Mouse (Mus musculus): ENCODE results near the gene Frat1. TPM values are rescaled to one million over a fixed set of nuclear protein-coding genes. Genes with fewer than 3 reads are reported as not detected.

Frat1 gene
- polyA plus RNA-seq, 1 experiment, result 7.6 TPM

DNA sequence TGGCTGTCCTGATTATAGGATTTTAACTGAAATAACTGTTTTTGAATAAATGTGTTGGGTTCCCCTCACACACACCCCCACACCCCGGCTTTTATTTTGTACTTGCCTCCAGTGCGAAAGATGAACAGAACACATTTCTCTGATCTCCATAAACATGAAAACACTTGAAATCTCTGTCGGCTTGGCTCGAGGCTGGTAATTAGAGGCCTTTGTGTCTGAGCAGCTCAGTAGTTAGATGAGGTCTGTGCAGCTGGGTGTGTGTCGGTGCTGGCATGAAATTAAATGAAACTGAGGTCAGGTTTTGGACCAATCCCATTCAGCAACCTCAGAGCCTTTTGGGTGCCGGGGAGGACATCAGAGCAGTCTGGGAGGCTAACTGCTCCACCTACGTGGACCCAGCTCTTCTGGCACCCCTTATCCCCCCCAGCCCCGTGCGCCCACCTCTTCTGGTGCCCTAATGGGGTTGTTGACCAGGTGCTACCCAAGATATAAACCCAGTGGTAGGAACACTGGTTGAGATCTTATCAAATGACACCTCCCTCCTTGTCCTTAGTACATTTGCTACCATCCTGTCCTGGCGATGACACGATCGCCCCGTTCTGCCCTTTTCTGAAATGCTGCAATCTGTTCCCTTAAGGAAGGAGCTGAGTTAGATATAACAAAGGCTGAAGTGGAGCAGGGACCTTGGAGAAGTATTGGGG, 2.9 kb downstream of the Frat1 start:
- no peaks in the 10 kb centered on the region for H3K36me3 ChIP-seq (ENCODE audit: control insufficient read depth, insufficient read depth, low read length)
- 80% methylated on average over 13 of the region's 13 CpGs for WGBS
- peaks cover 9% of the 10 kb centered on the region for H3K4me1 ChIP-seq (ENCODE audit: control insufficient read depth, insufficient read depth, insufficient read length)
- DNase-seq (ENCODE audit: low read depth in 1 of 2, low spot score in 2 of 2), result no peak
- no peak overlapping the region for H3K4me3 ChIP-seq (ENCODE audit: extremely low read depth, insufficient read depth, insufficient read length)
- TF ChIP-seq POLR2A (IDR thresholded peaks at IDR 0.05; ENCODE audit: low read depth, low read length), result no peak
- TF ChIP-seq CTCF (IDR thresholded peaks at IDR 0.05; ENCODE audit: extremely low read depth, insufficient read depth, insufficient read length, insufficient replicate concordance), result no peak
- no peaks in the 10 kb centered on the region for H3K27me3 ChIP-seq (ENCODE audit: control insufficient read depth, insufficient read depth, low read length)
- no peak overlapping the region for H3K27ac ChIP-seq (ENCODE audit: insufficient read depth, low read length)

DNA sequence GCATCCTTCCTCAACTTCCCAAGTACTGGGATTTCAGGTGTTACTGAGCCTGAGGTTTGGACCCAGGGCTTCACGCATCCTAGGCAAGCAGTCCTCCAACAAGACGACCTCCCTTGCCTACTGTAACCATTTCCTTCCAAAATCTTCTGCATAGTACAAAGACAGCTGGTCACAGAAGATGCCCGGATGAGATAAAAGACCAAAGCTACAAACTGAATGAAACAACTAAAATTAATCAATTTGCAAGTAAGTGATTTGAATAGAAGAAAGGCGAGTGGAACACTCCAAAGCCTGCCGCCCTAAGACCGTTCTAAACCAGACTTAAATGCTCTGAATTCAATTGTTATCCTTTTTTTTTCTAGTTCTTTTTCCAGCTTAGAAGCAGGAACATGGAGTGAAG, 5.6 kb downstream of the Frat1 start:
- H3K27ac ChIP-seq (ENCODE audit: insufficient read depth, low read length), result no peak overlapping the region
- no peak for DNase-seq (ENCODE audit: low read depth in 1 of 2, low spot score in 2 of 2)
- no peaks in the 10 kb centered on the region for H3K36me3 ChIP-seq (ENCODE audit: control insufficient read depth, insufficient read depth, low read length)
- WGBS, result 74% methylated on average over 6 of the region's 6 CpGs
- TF ChIP-seq POLR2A (IDR thresholded peaks at IDR 0.05; ENCODE audit: low read depth, low read length), result no peak
- TF ChIP-seq CTCF (IDR thresholded peaks at IDR 0.05; ENCODE audit: extremely low read depth, insufficient read depth, insufficient read length, insufficient replicate concordance), result no peak
- peaks cover 9% of the 10 kb centered on the region for H3K4me1 ChIP-seq (ENCODE audit: control insufficient read depth, insufficient read depth, insufficient read length)
- no peak overlapping the region for H3K4me3 ChIP-seq (ENCODE audit: extremely low read depth, insufficient read depth, insufficient read length)
- H3K27me3 ChIP-seq (ENCODE audit: control insufficient read depth, insufficient read depth, low read length), result no peaks in the 10 kb centered on the region

DNA sequence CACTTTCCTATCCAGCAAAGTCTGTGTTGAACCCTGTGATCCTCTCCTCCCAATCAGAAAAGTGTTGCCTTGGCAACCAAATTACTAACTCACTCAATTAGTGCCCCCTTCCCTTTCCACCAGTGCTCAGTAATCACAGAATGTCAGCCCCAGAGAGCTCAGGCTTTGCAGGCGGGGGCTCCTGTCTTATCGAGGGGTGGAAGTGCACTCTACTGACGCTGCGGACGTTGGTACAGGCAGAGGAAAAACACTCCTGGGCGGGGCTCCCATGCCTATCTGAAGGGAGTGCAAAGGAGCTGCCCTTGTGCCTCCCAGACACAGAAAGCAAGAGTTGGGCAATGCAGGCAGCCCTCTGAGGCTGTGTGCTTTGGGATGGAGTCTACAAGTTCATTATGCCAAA, 6.0 kb downstream of the Frat1 start:
- TF ChIP-seq CTCF (IDR thresholded peaks at IDR 0.05; ENCODE audit: extremely low read depth, insufficient read depth, insufficient read length, insufficient replicate concordance) (no peak), POLR2A (IDR thresholded peaks at IDR 0.05; ENCODE audit: low read depth, low read length) (no peak)
- WGBS, result 15% methylated on average over 6 of the region's 6 CpGs
- Histone ChIP-seq H3K27me3 (ENCODE audit: control insufficient read depth, insufficient read depth, low read length) (no peaks in the 10 kb centered on the region), H3K36me3 (ENCODE audit: control insufficient read depth, insufficient read depth, low read length) (no peaks in the 10 kb centered on the region), H3K27ac (ENCODE audit: insufficient read depth, low read length) (no peak overlapping the region), H3K4me3 (ENCODE audit: extremely low read depth, insufficient read depth, insufficient read length) (no peak overlapping the region), H3K4me1 (ENCODE audit: control insufficient read depth, insufficient read depth, insufficient read length) (peaks cover 9% of the 10 kb centered on the region; the same call in 1 of the 2 replicates)
- no peak for DNase-seq (ENCODE audit: low read depth in 1 of 2, low spot score in 2 of 2)

DNA sequence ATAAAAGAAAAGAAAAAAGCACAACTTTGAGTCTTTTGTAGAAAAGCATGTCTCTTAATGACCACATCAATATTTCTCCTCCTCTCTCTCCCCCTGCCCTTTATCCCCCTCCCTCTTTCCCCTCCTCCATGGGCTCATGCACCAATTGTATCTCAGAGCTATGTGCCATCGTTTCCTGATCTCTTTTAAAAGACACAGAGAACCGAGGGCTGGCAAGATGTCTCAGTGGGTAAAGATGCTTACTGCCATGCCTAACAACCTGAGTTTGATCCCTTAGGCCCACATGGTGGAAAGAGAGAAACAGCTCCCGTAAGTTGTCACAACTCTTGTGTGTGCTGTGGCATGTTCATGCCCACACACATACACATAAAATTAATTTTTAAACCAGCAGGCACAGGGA, 6.9 kb downstream of the Frat1 start:
- TF ChIP-seq POLR2A (IDR thresholded peaks at IDR 0.05; ENCODE audit: low read depth, low read length) (no peak), CTCF (IDR thresholded peaks at IDR 0.05; ENCODE audit: extremely low read depth, insufficient read depth, insufficient read length, insufficient replicate concordance) (no peak)
- Histone ChIP-seq H3K27me3 (ENCODE audit: control insufficient read depth, insufficient read depth, low read length) (no peaks in the 10 kb centered on the region), H3K4me1 (ENCODE audit: control insufficient read depth, insufficient read depth, insufficient read length) (peaks cover 5% of the 10 kb centered on the region; the same call in 1 of the 2 replicates), H3K4me3 (ENCODE audit: extremely low read depth, insufficient read depth, insufficient read length) (no peak overlapping the region), H3K27ac (ENCODE audit: insufficient read depth, low read length) (no peak overlapping the region), H3K36me3 (ENCODE audit: control insufficient read depth, insufficient read depth, low read length) (no peaks in the 10 kb centered on the region)
- DNase-seq (ENCODE audit: low read depth in 1 of 2, low spot score in 2 of 2), result no peak
- WGBS, result 63% methylated on average over 3 of the region's 3 CpGs

DNA sequence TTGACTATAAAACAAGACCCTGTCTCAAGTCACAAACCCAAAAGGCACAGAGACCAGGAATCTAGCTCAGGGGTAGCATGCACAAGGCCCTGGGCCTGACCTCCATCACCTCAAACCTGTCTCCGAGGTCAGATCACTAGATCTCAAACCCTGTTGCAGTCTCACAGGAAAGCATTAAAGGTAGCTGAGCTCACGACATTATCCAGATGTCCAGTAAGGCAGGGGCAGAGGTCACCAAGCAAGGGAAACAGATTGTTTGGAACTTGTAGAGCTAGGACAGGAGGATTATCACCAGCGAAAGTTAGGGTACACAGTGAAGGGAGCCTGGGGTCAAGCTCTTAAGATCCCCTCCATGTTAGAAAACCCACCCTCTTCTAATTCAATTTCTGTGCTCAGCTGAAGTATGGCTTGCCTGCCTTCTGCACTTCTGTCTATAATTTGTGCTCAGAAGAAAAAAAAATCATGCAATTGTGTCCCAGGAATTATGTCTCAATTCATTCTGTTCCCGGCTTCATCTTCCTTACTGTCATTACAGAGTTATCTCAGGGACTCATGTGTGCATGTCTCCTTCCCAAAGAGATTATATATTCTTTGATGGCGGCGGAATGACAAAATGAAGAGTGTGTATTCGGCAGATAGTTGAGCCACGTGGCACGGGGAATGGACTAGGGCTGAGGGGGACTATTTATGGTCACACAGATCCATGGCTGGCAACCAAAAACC, 7.6 kb downstream of the Frat1 start:
- Histone ChIP-seq H3K4me3 (ENCODE audit: extremely low read depth, insufficient read depth, insufficient read length) (no peak overlapping the region), H3K4me1 (ENCODE audit: control insufficient read depth, insufficient read depth, insufficient read length) (no peaks in the 10 kb centered on the region), H3K27ac (ENCODE audit: insufficient read depth, low read length) (no peak overlapping the region), H3K36me3 (ENCODE audit: control insufficient read depth, insufficient read depth, low read length) (no peaks in the 10 kb centered on the region), H3K27me3 (ENCODE audit: control insufficient read depth, insufficient read depth, low read length) (no peaks in the 10 kb centered on the region)
- no peak for DNase-seq (ENCODE audit: low read depth in 1 of 2, low spot score in 2 of 2)
- WGBS, result 79% methylated on average over 9 of the region's 9 CpGs
- TF ChIP-seq CTCF (IDR thresholded peaks at IDR 0.05; ENCODE audit: extremely low read depth, insufficient read depth, insufficient read length, insufficient replicate concordance), result no peak
- no peak for TF ChIP-seq POLR2A (IDR thresholded peaks at IDR 0.05; ENCODE audit: low read depth, low read length)

DNA sequence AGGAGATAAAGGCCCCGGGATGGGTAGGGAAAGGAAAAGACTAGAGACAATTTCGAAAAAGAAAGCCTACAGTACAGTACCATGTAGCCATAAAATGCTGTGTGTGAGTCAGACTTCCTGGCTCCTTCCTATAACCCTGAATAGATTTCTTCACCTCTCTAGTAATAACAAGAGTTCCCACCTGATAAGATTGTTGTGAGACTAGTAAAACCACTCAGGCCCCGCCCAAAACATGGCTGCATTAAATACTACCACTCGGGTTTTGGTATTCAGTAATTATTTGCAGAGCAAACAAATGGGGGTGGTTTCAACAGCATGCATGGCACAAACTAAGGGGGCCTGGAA, 8.1 kb downstream of the Frat1 start:
- WGBS, result 61% methylated on average over 4 of the region's 4 CpGs
- Histone ChIP-seq H3K27ac (ENCODE audit: insufficient read depth, low read length) (no peak overlapping the region), H3K4me3 (ENCODE audit: extremely low read depth, insufficient read depth, insufficient read length) (no peak overlapping the region), H3K36me3 (ENCODE audit: control insufficient read depth, insufficient read depth, low read length) (no peaks in the 10 kb centered on the region), H3K27me3 (ENCODE audit: control insufficient read depth, insufficient read depth, low read length) (no peaks in the 10 kb centered on the region), H3K4me1 (ENCODE audit: control insufficient read depth, insufficient read depth, insufficient read length) (no peaks in the 10 kb centered on the region)
- no peak for DNase-seq (ENCODE audit: low read depth in 1 of 2, low spot score in 2 of 2)
- TF ChIP-seq CTCF (IDR thresholded peaks at IDR 0.05; ENCODE audit: extremely low read depth, insufficient read depth, insufficient read length, insufficient replicate concordance), result no peak
- no peak for TF ChIP-seq POLR2A (IDR thresholded peaks at IDR 0.05; ENCODE audit: low read depth, low read length)

DNA sequence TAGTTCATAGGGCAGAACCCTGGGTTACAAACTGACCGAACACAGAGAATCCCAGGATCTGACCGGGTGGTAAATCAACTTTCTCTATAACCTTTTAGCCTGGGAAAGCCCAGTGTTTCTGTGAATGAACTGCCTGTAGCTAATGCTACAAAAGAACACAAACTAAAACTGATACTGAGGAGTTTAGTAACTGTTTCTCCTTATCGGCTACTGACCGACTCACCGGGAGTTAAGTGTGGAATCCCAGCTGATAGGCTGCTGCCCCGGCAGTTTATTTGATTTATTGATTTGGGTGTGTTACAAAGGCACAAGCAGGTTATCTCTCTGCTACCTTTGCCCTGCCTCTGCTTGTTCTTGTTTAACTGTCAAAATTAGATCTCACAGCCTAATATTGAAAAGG, 9.0 kb downstream of the Frat1 start:
- DNase-seq (ENCODE audit: low read depth in 1 of 2, low spot score in 2 of 2), result no peak
- H3K27me3 ChIP-seq (ENCODE audit: control insufficient read depth, insufficient read depth, low read length), result no peaks in the 10 kb centered on the region
- no peak for TF ChIP-seq CTCF (IDR thresholded peaks at IDR 0.05; ENCODE audit: extremely low read depth, insufficient read depth, insufficient read length, insufficient replicate concordance)
- TF ChIP-seq POLR2A (IDR thresholded peaks at IDR 0.05; ENCODE audit: low read depth, low read length), result no peak
- WGBS, result 79% methylated on average over 6 of the region's 6 CpGs
- H3K27ac ChIP-seq (ENCODE audit: insufficient read depth, low read length), result no peak overlapping the region
- no peak overlapping the region for H3K4me3 ChIP-seq (ENCODE audit: extremely low read depth, insufficient read depth, insufficient read length)
- H3K36me3 ChIP-seq (ENCODE audit: control insufficient read depth, insufficient read depth, low read length), result no peaks in the 10 kb centered on the region
- H3K4me1 ChIP-seq (ENCODE audit: control insufficient read depth, insufficient read depth, insufficient read length), result no peaks in the 10 kb centered on the region

Data from spleen, adult 2 months (tissue).